Mouse (Mus musculus) lung, postnatal 0 days (tissue): ENCODE data around the gene Ahdc1. TPM values are rescaled to one million over a fixed set of nuclear protein-coding genes. Genes with fewer than 3 reads are reported as not detected.
A peak's percentile ranks its signal among the peaks of the same experiment; 100 is the strongest.

Source experiments
- ATAC-seq: fragments of 200-750 bp; cut with Nextera tagmentation; 2 replicates; pipeline ENCODE4 v1.8.0; 2017; ENCODE audit warnings: moderate library complexity
- DNase-seq: peaks from one replicate; pipeline ENCODE4 v3.0.0-alpha.2; 2016; ENCODE audit warnings: low spot score
- H3K27ac ChIP-seq: fragments of 300-500 bp; sonication (generic); 2 replicates; pipeline ENCODE4 v1.5.1; 2014; ENCODE audit warnings: antibody characterized with exemption, mild to moderate bottlenecking, low read length, mixed read lengths
- H3K27me3 ChIP-seq: fragments of 300-500 bp; sonication (generic); replicated peaks from 2 replicates; pipeline ENCODE4 v1.6.1; 2014; ENCODE audit warnings: low read length, mixed read lengths; ENCODE audit not compliant: insufficient read depth
- H3K36me3 ChIP-seq: fragments of 300-500 bp; sonication (generic); 2 replicates; pipeline ENCODE4 v1.6.1; 2014; ENCODE audit warnings: low read length, mixed read lengths; ENCODE audit not compliant: insufficient read depth
- H3K4me1 ChIP-seq: fragments of 300-500 bp; sonication (generic); 2 replicates; pipeline ENCODE4 v1.6.1; 2014; ENCODE audit warnings: antibody characterized with exemption, low read depth, low read length, mixed read lengths; ENCODE audit not compliant: insufficient read depth
- H3K4me2 ChIP-seq: fragments of 300-500 bp; sonication (generic); replicated peaks from 2 replicates; pipeline ENCODE4 v1.6.1; 2014; ENCODE audit warnings: low read depth, mild to moderate bottlenecking, low read length, moderate library complexity, mixed read lengths
- H3K4me3 ChIP-seq: fragments of 300-500 bp; sonication (generic); 2 replicates; pipeline ENCODE4 v1.5.1; 2014; ENCODE audit warnings: low read depth, low read length
- H3K9ac ChIP-seq: fragments of 300-500 bp; sonication (generic); replicated peaks from 2 replicates; pipeline ENCODE4 v1.6.1; 2014; ENCODE audit warnings: low read depth, mild to moderate bottlenecking
- H3K9me3 ChIP-seq: fragments of 300-500 bp; sonication (generic); 2 replicates; pipeline ENCODE4 v1.6.1; 2016; ENCODE audit warnings: low read length, mixed read lengths
- CTCF ChIP-seq: IDR thresholded peaks from 2 replicates; pipeline ENCODE4 v1.5.1; 2016; ENCODE audit warnings: antibody characterized with exemption, mild to moderate bottlenecking
- EP300 ChIP-seq: IDR thresholded peaks from 2 replicates; pipeline ENCODE4 v1.6.1; 2016; ENCODE audit warnings: antibody characterized with exemption, mild to moderate bottlenecking, control low read depth
- WGBS: fragments of 180-500 bp; shearing (Covaris S2); extraction: QIAGEN DNeasy Blood & Tissue Kit; methylation state at CpG from one replicate; pipeline ENCODE4 v1.1.7; 2014; 5-methylcytosine and 5-hydroxymethylcytosine counted together
- polyA plus RNA-seq: library from polyadenylated mRNA; unstranded; fragments of >200 nt; fragmentation: Nextera tagmentation; extraction: Ambion mirVana; gene quantifications from 2 replicates; pipeline ENCODE4 v1.2.1, GENCODE M21; 2015

The Ahdc1 gene
- polyA plus RNA-seq, 1 experiment from 2014 or later: 3.9 TPM

GRCm38 (mm10) chr4:133070821-133071372 is 59.8 kb downstream of the Ahdc1 start:
- Histone ChIP-seq H3K4me2 (no peak overlapping the region), H3K36me3 (peaks cover 4% of the 10 kb centered on the region; the same call in 1 of the 2 replicates), H3K9me3 (no peaks in the 10 kb centered on the region), H3K27ac (no peak overlapping the region), H3K27me3 (no peaks in the 10 kb centered on the region), H3K9ac (no peak overlapping the region), H3K4me3 (no peak overlapping the region), H3K4me1 (no peaks in the 10 kb centered on the region)
- ATAC-seq: peak; percentile 13; the same call in 1 of the 2 replicates
- no peak for TF ChIP-seq CTCF
- TF ChIP-seq EP300: no peak; the same call in 1 of the 2 replicates
- DNase-seq: no peak
- 80% methylated on average over 5 of the region's 5 CpGs for WGBS

DNA sequence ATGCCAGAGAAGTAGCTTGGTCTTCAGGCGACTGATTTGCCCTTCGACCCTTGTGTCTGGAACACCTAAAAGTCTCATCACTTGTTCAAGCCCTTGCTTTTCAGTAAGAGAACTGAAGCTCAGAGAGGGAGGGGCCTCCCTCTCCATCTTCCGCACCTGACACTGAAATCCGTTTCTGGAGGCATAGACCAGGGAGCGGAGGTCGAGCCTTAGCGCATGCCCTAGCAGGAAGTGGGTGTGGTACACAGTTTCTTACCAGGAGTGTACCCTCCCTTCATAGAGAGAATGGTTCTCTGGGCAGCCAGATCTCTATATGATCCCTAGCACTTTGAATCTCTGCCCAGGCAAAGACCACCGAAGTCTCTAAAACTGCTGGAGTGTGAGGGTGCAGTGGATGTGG is 62.1 kb downstream of the Ahdc1 start:
- Histone ChIP-seq H3K27me3 (no peaks in the 10 kb centered on the region), H3K4me2 (no peak overlapping the region), H3K36me3 (no peaks in the 10 kb centered on the region), H3K27ac (no peak overlapping the region), H3K9ac (no peak overlapping the region), H3K4me3 (no peak overlapping the region), H3K9me3 (no peaks in the 10 kb centered on the region), H3K4me1 (no peaks in the 10 kb centered on the region)
- TF ChIP-seq CTCF: no peak
- no peak for TF ChIP-seq EP300
- no peak for ATAC-seq
- WGBS: 53% methylated on average over 8 of the region's 8 CpGs
- no peak for DNase-seq

DNA sequence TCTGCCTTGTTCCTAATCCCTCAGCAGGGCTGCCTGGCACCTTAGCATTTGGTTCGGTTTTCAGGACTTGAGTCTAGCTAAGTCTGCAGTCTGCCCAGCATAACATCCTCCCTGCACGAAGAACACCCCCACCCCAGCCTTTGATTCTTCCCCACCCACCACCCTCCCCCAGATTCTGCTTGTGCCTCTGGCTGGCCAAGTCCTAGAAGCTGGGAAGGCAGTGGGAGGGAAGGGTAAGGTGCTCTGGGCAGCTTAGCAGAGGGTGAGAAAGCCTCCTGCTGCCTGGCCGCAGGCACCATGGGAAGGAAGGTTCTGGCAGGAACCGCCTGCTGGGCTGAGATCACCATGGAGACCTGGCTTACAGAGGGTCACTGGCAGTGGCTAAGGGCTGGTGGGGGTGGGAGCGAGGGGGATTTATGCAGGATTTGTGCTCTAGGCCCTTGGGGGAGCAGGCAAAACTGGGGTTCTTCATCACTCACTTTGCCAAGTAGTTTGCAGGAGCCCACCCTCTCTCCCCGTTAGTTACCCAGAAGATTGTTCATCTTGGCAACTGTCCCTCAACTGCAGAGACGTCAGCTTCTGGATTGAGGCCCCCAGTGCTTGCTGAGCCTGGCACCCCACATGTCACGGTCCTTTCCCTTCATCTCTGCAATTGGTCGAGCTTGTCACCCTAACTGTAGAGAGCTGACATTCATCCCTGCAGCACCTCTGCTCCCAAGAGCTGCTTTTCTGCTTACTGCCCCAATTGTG is 63.2 kb downstream of the Ahdc1 start:
- no peak for TF ChIP-seq CTCF
- no peak for TF ChIP-seq EP300
- WGBS: 49% methylated on average over 9 of the region's 9 CpGs
- Histone ChIP-seq H3K4me2 (no peak overlapping the region), H3K9me3 (no peaks in the 10 kb centered on the region), H3K9ac (no peak overlapping the region), H3K4me3 (no peak overlapping the region), H3K4me1 (no peaks in the 10 kb centered on the region), H3K27ac (no peak overlapping the region), H3K27me3 (no peaks in the 10 kb centered on the region), H3K36me3 (no peaks in the 10 kb centered on the region)
- no peak for ATAC-seq
- DNase-seq: no peak

DNA sequence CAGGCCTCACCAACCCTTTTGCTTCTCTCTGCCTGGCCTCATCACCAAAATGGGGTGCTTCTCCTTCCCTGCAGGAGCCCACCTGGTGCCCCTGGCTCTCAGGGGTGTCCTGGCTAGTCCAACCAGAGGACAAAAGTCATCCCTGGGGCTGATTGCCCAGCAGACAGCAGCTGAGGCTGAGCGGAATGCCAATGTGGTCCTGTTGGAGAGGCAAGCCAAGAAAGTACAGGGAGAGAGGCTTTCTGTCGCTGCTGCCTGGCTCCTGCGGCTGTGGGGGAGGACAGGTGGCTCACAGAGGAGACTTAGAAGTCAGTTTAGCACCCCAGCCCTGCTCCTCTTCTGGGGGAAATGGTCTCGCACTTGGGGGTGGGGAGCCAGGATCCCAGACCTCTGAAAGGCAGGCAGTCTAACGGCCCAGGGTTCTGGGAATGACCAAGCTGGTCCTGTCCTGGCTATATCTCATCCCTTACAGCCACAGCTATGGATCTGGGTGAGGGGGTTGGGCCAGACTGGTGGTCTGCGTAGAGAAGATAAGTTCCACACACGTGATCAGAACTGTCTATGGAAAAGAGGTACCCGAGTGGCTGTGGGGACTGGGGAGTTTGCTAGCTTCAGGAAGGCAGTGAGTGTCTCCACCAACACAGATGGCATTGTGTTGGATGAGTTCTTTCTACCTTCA is 64.0 kb downstream of the Ahdc1 start:
- WGBS: 69% methylated on average over 8 of the region's 8 CpGs
- DNase-seq (no peak), ATAC-seq (no peak)
- H3K36me3 ChIP-seq: no peaks in the 10 kb centered on the region
- no peak overlapping the region for H3K9ac ChIP-seq
- H3K4me1 ChIP-seq: no peaks in the 10 kb centered on the region
- H3K4me2 ChIP-seq: no peak overlapping the region
- no peaks in the 10 kb centered on the region for H3K9me3 ChIP-seq
- no peaks in the 10 kb centered on the region for H3K27me3 ChIP-seq
- TF ChIP-seq CTCF: no peak
- TF ChIP-seq EP300: no peak
- no peak overlapping the region for H3K4me3 ChIP-seq
- H3K27ac ChIP-seq: no peak overlapping the region

DNA sequence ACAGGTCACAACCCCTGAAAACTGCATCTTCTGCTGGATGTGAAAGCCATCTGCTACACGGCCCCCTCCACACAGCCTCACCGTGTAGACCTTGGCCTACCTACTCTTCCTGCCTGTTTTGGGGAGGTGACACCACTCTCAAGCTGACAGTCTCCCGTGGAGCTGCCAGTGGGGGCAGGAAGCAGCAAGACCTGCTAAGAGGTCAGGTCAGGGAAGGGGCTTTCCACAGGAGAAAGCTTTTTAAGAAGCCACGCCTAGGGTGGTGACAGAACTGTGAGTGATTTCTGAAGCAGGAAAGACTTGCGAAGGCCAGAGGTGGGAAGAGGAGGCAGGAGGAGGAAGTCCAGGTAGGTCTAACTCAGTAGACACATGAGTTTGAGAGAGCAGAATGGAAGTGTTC is 67.9 kb downstream of the Ahdc1 start:
- Histone ChIP-seq H3K36me3 (no peaks in the 10 kb centered on the region), H3K4me2 (no peak overlapping the region), H3K9me3 (no peaks in the 10 kb centered on the region), H3K27ac (no peak overlapping the region), H3K4me3 (no peak overlapping the region), H3K4me1 (no peaks in the 10 kb centered on the region), H3K27me3 (no peaks in the 10 kb centered on the region), H3K9ac (no peak overlapping the region)
- WGBS: 46% methylated on average over 5 of the region's 5 CpGs
- no peak for TF ChIP-seq CTCF
- no peak for TF ChIP-seq EP300
- DNase-seq: no peak
- no peak for ATAC-seq

DNA sequence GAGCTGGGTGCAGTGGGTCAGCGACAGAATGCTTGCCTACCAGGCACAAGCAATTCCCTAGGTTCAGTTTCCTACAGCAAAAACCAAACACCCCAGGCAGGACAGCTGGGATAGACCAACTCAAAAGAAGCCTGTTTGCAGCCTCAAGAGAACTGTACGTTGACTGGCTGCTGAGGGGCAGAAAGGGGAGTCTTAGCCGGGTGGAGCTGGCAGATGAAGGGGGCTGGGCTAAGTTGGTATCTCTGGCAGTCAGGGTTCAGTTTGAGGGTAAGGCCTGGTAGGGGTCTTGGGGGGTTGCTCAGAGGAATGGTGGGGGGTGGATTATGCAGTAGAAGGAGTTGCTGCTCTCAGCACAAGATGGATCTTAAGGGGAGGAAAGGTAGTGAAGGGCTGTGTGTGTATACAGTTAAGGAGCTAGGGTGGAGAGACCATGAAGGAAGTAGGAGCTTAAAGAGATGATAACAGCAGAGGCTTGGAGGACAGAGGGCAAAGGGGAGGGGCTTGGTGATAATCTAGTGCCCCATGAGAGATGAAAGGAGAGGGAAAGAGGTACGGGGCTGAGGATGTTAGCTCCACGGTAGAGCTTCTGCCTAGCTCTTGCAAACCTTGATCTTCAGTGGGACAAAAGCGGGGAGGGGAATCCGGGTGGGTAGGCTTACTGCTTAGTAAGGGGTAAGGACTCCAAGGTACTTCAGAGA is 68.5 kb downstream of the Ahdc1 start:
- Histone ChIP-seq H3K27ac (no peak overlapping the region), H3K4me2 (no peak overlapping the region), H3K27me3 (no peaks in the 10 kb centered on the region), H3K4me1 (peaks cover 4% of the 10 kb centered on the region; the same call in 1 of the 2 replicates), H3K4me3 (no peak overlapping the region), H3K36me3 (no peaks in the 10 kb centered on the region), H3K9me3 (no peaks in the 10 kb centered on the region), H3K9ac (no peak overlapping the region)
- no peak for DNase-seq
- no peak for ATAC-seq
- TF ChIP-seq EP300 (no peak), CTCF (no peak)
- WGBS: 45% methylated on average over 7 of the region's 7 CpGs
